Mouse (Mus musculus) kidney, postnatal 14 days (tissue): ENCODE data around the gene Ets1.

Source experiments
- DNase-seq: peaks from one replicate; pipeline ENCODE4 v3.0.0; 2022; ENCODE audit warnings: mixed read lengths

The Ets1 gene

DNA sequence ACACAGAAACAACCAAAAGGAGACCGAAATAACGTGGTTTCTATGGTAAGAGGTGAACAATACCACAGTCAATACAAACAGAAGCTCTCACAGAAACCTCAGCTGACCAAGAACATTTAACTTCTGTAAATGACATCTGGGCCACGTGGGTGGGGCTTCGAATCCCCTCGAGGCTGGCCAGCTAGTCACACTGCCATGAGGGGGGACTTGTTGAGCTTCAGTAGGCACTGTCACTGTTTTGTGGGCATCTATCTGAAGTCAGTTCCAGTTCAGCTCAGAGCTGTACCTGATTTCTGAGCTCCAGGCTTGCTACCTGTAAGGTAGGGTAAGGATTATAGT lies 18.6 kb upstream of the Ets1 start:
- no peak for DNase-seq

GRCm38 (mm10) chr9:32618544-32619120 lies 17.4 kb upstream of the Ets1 start:
- DNase-seq: no peak

- no peak for DNase-seq
These were observed 16.4 kb upstream of the Ets1 start for GRCm38 (mm10) chr9:32619661-32620060.

DNA sequence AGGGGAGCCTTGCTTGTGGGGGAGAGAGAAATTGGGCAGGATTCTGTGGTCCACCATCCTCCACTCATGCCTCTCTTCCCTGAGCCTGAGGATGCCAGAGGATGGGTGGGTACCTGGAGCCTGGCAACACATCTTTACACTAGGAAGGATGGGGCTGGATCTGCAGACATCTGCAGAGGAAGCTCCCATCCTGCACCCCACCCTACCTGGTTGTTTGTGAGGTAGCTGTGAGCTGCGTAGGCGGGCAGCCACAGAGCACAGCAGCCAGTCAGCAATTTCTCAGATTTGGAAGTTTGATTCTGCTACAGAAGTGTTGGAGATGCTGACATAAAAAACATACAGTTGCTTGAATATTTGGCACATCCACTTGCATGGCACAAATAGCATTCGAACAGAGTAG lies 15.6 kb upstream of the Ets1 start:
- no peak for DNase-seq

GRCm38 (mm10) chr9:32629385-32629981 lies 6.5 kb upstream of the Ets1 start:
- no peak for DNase-seq

DNA sequence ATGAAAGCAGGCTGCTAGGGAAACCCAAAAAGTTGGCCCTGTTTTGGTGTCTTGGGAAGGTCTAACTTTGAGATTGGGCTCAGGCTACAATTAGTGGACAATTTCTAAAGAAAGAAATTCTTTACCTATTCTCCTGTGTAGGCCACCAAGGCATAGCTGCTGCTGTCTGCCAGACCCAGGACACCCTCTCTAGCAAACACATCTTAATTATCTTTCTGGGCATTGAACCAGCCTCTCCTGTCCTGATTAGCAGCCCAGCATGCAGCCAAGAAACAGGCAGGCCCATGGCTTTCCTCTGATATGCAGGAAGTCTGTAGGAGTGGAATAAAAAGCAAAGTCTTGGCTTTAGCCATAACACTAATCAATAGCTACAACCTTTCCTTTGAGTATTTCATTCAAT lies 4.7 kb upstream of the Ets1 start:
- DNase-seq: no peak

GRCm38 (mm10) chr9:32632237-32632636 lies 3.8 kb upstream of the Ets1 start:
- DNase-seq: no peak

- DNase-seq: no peak
These were observed 9.0 kb downstream of the Ets1 start for GRCm38 (mm10) chr9:32644981-32645380.

- DNase-seq: no peak
These were observed 9.5 kb downstream of the Ets1 start for GRCm38 (mm10) chr9:32645475-32645874.

DNA sequence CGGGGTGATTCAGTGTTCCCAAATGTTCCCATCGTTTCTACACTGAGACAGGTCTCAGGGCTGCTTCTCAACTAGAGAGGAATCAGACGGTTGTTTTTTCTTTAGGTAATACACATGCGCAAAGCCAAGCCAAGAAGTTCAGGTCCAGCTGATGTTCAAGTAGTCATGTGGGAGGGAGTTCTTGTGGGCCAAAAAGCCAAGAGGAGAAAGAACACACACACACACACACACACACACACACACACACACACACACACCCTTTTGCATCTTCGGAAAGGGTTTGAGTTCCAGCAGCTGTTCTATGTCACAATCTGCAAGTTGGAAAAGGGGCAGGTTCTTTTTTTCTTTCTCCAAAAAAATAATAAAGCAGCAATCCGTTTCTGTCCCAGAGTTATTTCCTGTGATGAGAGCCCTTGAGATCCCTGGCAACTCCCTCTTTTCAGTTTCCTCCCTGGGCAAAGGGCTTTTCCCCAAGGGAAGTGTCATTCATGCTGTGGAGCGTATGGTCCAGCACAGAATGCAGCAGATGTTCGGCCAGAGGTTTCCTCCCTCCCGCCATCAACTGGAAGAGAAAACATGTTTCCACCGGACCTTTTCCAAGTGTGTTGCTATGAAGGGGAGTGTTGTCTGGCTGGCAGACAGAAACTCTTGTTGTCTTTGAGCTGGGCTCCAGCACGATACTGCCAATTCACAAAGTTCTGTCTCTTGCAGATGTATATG lies 10.7 kb downstream of the Ets1 start:
- DNase-seq: peak; percentile 86

GRCm38 (mm10) chr9:32647506-32648250 lies 11.7 kb downstream of the Ets1 start:
- no peak for DNase-seq

DNA sequence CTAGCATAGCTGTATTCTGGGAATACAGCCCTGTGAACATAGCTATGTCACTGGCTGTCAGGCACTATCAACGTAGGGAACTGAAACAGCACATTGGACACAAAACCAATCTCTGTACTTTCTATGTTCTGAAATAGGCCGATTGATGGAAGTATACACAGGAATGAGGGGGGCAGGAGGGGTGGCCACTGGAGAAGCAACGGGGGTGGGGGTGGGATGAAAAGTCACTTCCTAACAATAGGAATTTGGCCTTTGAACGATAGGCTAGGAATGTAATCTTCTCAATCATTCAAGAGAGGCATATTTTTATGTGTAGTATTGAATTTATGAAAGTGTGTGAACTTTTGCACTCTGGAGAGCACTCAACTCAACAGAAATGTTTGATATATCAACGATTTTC lies 12.3 kb downstream of the Ets1 start:
- peak; percentile 44 for DNase-seq

DNA sequence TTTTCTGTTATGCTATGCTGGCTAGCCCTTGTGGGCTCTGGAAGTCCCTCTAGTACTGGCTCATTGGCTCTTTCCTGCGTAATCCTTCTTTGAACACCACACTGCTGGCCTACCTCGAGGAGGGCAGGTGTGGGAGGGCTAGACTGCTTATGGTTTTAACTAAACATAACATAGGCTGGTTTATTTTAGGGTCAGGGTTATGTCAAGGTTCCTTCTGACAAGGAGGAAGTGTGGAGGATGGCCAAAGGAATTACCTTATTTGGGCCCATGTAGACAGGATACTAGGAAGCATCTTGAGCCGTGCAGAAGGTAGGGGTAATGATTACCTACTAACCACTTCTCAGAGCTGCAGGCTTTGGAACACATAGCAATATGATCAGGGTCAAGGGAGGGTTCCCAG lies 14.7 kb downstream of the Ets1 start:
- no peak for DNase-seq

DNA sequence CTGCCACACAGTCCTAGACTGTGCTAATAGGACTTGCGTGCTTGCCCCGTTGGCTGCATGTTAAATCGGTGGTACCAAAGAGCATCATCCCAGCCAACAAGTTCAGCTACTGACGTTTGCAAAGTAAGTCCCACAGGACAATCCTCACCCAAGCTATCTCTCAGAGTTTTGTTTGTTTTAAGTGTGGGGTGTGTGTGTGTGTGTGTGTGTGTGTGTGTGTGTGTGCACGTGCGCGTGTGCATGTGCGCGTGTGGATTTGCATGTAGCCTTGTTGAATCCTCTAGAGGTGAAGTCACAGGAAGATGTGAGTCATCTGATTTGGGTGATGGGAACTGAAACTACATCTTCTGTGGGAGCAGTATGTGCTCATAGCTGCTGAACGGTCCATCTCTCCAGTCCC lies 16.1 kb downstream of the Ets1 start:
- DNase-seq: no peak

GRCm38 (mm10) chr9:32654305-32654704 lies 18.3 kb downstream of the Ets1 start:
- DNase-seq: no peak

DNA sequence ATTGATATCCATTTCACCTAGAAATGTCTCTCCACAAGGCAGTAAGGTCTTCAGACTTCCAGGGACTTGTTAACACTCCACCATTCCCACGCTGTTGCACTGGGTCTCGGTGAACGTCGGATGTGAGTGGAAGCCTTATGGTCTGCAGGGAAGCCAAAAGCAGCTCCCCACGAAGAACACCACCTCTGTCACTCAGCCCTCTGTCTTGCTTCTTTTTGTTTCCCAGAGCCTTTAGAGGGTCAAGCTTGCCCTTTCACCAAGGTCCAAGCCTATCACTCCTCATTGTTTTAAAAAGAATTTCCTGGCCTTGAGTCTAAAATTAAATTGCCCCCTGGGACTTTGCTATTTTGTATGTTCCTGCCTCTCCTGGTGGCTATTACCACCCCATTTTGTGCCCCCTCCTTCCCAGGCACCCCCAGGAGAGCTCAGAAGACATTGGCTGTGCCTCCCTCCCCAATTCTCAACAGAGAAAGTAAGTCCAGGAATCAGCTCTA lies 20.4 kb downstream of the Ets1 start:
- DNase-seq: no peak

DNA sequence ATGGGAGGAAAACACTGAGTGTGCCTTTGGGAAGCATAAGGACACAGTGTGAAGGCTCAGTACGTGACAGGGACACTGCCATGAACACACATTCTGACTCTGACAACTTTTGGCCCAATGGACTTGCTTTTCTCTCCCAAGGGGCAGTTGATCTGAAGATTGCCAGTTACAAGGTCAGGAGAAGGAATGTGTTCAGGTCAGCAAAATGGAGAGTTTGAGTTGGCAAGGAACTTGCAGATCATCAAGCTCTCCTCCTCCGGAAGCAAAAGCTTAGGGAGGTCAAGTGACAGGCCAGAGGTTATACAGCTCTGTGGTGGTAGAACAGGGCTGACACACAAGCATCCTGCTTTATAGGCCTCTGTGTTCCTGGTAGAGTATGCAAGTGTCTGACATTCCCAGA lies 21.1 kb downstream of the Ets1 start:
- peak; percentile 85 for DNase-seq

DNA sequence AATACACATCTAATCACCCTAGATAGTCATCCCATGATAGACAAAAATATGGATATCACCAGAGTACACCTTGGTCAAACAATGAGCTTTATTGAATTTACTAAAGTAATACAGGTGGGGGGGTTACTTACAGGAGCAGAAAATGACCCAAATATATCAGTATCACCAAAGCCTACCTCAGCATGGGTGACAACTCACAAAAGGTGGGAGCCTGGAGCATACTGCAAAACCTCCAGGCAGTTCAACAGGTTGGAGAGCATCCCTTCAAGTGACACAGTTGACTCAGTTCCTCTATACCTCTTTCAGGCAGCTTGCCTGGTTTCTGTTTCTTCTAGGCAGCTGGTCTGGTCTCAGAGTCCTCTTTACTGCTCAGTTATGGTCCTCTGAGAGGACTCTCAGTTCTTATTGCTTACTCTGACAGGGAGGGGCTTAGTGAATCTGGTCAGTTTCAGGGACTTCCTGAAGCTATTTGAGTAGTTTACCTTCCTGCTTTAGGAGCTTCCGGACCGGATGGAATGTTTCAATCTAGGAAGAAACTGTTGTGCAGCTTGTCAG lies 24.5 kb downstream of the Ets1 start:
- DNase-seq: no peak

DNA sequence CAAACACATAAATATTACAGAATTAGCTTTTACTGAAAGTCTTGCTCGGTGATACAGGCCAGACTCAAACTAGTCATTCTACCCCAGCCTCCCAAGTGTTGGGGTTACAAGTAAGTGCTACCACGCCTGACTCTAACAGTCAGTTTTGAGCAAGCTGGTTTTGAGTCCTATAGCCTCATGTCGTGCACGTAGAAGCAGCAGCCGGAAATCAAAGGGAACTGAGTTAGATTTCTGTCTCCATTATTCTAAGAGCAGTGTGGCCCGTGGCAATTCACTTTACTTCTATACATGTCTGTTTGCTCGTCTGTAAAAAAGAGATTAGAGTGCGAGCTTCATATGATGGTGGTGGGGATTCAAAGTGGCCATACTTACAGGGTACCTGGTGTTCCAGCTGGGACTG lies 25.1 kb downstream of the Ets1 start:
- no peak for DNase-seq

DNA sequence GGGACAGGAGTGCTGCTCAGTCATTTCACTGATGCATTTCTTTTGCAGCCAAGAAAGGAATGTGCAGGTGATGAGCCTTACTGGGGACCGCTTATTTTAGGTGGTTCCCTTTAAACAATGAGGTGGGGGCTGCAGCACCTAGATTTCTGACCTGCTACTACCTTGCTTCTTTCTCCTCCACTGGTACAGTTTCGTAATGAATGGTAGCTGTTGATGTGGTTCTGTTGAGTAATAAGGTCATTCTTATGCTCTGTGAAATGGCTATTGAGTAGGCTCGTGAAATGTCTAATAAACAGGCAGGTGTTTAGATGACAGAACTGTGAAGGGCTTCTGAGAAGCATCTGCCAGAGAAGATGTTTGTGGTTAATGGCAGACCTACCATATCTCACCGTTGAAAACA lies 25.5 kb downstream of the Ets1 start:
- no peak for DNase-seq

- peak; percentile 69 for DNase-seq
These were observed 30.8 kb downstream of the Ets1 start for GRCm38 (mm10) chr9:32666611-32667517.

DNA sequence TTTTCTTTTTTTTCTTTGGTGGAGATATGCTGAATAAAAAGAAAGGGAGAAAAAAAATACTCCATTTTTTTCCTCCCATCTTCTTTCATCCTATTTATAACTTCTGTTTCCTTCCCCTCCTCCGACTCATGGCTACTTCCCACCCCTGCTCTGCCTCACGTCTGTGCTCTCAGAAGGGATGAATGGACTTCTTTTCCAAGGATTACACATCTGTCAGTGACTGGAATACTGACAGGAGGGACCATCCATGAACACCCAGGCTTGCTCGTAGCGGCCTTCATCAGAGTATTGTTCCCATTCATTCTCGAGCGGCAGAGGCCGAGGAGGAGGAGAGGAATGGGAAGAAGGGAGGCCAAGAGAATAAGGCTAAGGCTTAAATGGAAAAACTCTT lies 31.5 kb downstream of the Ets1 start:
- DNase-seq: no peak
